Mouse (Mus musculus): ENCODE measurements around the gene Zfp212.
"Not testable (repeated sequence)": the region's sequence is repeated elsewhere in the genome, so short reads cannot be mapped to it uniquely, and the experiment has no call there.

The Zfp212 gene

DNA sequence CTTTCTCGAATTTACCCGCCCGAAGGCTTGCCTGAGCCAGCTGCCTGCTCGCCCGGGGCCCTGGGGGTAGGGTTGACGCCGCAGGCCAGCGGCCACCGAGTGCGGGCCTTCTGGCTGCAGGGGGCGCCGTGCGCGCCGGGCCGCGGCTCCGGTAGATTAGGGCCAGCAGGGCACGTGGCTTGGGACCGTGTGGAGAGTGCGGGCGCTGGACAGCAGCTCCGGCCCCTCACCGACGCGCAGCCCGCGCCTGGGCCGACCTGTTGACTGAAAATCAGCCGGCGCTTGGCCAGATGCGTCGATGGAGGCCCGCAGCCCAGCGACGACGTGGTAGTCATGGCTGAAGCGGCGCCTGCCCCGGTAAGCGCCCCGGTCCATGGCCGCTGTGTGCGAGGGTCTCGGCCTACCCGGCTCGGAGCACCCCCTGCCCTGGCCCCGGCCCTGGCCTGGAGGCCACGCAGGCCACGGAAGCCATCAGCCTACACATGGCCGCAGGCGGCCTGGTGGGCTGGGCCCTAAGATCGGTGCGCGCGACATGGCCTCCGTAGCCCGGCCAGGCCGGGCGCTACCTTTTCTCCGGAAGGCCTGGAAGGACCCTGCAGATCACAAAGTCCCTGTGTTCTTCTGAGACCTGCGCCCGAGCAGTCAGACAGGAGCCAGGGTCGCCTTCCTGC lies 22.9 kb downstream of the Zfp212 start:
- peak; percentile 80 for DNase-seq

DNA sequence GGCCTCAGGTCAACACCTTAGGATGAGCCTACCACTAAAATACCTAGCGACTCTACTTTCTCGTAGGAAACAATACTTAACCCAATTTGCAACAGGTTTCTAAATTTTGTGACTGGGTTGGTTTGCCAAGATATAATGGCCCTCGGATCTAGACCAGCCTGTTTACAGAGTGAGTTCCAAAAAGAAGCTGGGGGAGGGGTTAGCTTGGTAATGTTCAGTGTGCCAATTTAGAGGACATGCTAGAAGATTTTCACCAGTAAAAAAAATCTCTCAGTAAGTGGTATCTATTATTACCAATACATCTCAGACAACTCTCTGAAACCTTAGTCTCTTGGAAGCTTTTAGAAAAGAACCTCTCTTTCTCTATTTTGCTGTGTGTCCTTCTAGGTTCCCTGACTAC lies 23.4 kb downstream of the Zfp212 start:
- DNase-seq = no peak

DNA sequence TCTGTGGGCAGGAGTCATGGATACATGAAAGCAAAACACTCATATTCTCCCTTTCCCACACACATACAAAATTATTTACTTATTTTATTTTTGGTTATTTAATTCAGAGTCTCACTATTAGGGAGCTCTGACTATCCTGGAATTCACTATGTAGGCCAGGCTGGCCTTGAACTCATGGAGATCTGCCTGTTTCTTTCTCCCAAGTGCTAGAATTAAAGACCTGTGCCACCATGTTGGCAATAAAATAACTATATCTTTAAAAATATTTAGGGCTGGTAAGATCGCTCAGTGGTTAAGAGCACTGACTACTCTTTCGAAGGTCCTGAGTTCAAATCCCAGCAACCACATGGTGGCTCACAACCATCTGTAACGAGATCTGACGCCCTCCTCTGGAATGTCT lies 27.1 kb downstream of the Zfp212 start:
- no peak for DNase-seq

DNA sequence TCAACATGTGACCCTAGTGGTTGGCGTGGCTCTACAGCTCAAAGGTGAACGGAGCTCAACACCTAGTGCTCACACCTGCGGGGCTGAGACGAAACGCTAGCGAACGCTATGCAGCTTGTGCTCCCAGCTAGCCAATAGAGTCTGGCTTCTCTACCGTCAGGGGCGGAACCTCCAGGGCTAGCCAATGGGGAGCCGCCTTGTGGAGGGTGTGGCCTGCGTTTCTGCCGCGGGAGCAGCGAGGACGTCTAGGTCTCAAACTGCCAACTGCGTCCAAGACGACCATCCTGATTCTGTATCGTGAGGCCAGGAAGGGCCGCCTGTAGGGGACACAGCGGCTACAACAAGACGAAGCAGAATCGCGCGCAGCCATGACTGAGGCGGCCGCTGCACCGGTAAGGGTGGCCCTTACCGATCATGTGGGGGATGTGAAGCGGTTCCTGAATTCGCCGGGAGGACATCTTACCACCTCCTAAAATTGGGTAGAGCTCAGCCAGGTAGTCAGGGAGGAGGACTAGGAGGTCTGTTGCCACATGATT lies 33.0 kb downstream of the Zfp212 start, which contains the start of gene Zfp956:
Gene Zfp956 (plus strand): TSS at position 200 of the 536 bp plus-strand sequence.
- peak; percentile 97 for DNase-seq

DNA sequence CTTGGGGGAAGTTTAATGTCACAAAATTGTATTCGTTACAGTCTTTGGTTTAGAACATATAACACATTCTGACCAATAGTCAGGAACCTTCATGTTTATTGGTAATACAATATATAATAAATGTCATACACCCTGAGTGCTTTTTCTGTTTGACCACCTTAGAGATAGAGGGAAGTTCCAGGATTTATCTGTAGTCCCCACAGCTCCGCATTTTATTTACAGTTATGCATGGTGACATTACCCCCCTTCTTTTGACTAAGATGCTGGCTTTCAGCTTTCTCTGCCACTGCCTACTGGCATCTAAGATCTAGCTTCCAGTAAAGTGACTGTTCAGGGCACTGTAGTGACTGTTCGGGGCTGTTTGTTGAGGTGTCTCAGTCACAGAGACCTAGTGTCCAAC lies 34.1 kb downstream of the Zfp212 start:
- no peak for DNase-seq

DNA sequence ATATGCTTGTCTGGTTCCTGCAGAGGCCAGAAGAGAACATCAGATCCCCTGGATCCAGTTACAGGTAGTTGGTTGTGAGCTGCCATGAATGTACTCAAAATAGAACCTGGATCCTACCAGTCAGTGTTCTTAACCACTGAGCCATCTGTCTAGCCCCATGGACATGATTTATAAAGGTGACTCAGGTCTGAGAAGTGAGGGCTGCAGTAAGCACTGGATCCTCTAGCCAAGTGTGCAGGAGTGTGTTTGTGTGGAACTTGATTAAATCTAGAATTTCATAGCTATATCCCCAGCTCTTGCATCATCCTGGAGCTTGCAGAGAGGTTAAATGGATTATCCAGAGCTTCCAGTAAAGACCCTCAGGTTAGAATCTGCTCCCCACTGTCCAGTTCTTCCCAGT lies 37.5 kb downstream of the Zfp212 start:
- DNase-seq = no peak

DNA sequence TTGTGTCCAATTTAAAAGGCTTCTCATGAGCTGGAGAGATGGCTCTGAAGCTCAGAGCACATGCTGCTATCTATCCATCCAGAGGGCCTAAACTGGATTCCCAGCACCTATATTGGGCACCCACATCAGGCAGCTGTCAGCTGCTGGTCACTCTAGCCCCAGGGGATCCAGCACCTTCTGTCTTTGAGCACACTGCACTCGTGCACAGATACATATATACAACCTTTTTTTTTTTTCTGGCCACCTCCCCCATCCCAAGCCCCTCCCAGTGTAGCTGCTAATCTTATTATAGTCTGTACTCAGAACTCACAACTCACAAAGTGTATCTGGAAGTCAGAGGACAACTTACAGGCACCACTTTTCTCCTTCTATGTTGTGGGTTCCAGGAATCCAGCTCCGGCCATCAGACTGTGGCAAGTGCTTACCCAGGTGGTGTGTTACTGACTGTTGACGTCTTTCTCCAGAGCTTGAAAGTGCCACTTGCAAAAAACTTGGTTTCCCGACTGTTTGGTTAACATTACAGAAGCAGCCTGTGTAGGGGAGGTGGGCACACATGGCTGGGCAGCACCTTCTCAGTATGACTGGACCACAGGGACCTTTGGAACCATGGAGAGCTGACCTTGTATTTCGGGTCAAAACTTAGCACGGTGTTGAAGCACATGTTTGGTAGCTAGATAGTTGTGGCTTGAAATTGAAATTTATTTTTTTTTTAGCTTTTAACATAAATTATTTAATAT lies 40.6 kb downstream of the Zfp212 start:
- no peak for DNase-seq

DNA sequence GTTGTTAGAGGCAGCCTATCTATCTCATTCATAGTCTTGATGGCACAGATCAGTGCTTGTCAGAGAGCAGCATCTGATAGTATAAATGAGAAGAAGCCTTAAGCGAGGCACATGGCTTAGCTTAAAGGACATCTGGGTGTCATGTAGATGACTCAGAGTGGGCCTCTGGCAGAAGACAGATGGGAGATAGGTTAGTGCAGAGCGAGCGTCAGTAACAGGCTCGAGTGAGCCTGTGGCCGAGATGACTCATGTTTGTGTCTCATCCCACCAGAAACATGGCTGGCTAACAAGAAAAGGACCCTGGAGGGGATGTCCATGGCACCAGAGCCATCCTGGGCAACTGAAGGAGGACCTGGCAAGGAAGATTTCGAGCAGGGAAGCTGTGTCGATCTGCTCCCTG lies 42.8 kb downstream of the Zfp212 start:
- no peak for DNase-seq

DNA sequence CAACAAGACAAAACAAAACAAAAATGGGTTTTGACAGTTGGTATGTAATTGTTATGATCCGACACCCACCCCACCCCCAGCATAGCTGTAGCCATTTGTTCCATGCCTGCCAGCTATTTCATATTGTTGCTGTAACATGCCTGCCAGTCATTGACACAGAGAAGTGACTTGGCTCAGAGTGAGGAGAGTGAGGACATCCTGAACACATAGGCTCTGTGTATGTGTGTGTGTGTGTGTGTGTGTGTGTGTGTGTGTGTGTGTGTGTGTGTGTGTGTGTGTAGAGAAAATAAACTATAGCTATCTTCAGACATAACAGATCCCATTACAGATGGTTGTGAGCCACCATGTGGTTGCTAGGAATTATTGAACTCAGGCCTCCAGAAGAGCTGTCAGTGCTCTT lies 47.9 kb downstream of the Zfp212 start:
- DNase-seq = not testable (repeated sequence)

DNA sequence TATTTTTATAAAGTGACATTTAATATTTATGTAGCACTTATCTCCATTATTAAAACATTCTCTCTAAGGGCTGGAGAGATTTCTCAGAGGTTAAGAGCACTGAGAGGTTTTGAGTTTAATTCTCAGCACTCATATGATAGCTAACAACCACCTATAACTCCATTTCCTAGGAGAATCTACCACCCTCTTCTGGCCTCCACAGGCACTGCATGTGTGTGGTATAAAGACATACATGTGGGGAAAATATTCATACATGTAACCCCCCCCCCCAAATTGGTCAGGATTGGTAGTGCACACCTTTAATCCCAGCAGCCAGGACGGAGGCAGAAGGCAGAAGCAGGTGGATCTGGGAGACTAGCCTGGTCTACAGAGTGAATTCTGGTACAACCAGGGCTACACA lies 54.3 kb downstream of the Zfp212 start:
- DNase-seq = peak; percentile 20

DNA sequence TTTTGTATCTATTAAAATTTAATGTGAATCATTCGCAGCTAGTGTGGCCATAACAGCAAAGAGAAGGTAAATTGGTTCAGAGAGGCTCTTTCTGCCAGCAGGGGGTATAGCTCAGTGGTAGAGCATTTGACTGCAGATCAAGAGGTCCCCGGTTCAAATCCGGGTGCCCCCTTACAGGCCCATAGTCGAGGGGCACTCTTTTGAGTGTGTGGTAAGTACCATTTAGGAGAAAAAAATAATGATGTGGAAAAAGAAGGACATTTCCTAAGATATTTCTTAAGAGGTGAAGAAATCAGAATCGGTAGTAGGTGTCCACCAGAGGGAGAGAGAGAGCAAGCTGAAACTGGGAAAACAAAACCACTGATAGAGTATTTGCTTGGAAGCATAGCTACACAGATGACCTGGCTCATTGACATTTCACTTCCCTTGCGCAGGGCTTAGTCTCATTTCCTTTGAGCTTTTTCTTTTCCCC lies 58.7 kb downstream of the Zfp212 start:
- DNase-seq = peak; percentile 81
